Mouse (Mus musculus): Measurements from ENCODE around the gene Plekhg5.
A peak's percentile ranks its signal among the peaks of the same experiment; 100 is the strongest.

Gene Plekhg5

GRCm38 (mm10) chr4:152151451-152151965 is 79.2 kb downstream of the Plekhg5 start:
- no peak for DNase-seq

GRCm38 (mm10) chr4:152151966-152152544 is 79.8 kb downstream of the Plekhg5 start, which contains the start of gene Espn:
Gene Espn, minus strand, starts transcription at chr4:152152371.
- no peak for DNase-seq

- peak; percentile 74 for DNase-seq
Observed at GRCm38 (mm10) chr4:152153771-152154177, 81.5 kb downstream of the Plekhg5 start.

- DNase-seq, result no peak
Observed at GRCm38 (mm10) chr4:152155019-152155418, 82.7 kb downstream of the Plekhg5 start.

GRCm38 (mm10) chr4:152157779-152158584 is 85.7 kb downstream of the Plekhg5 start:
- DNase-seq, result no peak

GRCm38 (mm10) chr4:152158585-152159284 is 86.4 kb downstream of the Plekhg5 start, which contains the start of gene Hes2:
Gene Hes2, plus strand, starts transcription at chr4:152158867.
- DNase-seq, result no peak

GRCm38 (mm10) chr4:152159285-152159678 is 87.0 kb downstream of the Plekhg5 start:
- no peak for DNase-seq

- peak; percentile 87 for DNase-seq
Observed at GRCm38 (mm10) chr4:152160748-152161147, 88.5 kb downstream of the Plekhg5 start.

- peak; percentile 71 for DNase-seq
Observed at GRCm38 (mm10) chr4:152161601-152162000, 89.3 kb downstream of the Plekhg5 start.

GRCm38 (mm10) chr4:152162748-152163147 is 90.5 kb downstream of the Plekhg5 start:
- no peak for DNase-seq
